Mouse (Mus musculus): ENCODE data around the gene Sobp.

GRCm38 (mm10) chr10:43004174-43004734, 170.1 kb downstream of the Sobp start:
- TF ChIP-seq CTCF (conservative IDR thresholded peaks at IDR 0.05; ENCODE audit: insufficient read depth, insufficient read length, low read depth, low read length) (no peak), POLR2A (IDR thresholded peaks at IDR 0.05; ENCODE audit: low read depth, low read length) (no peak)

Measured in kidney, adult 2 months (tissue).